Mouse (Mus musculus): ENCODE measurements at regions not wholly inside any gene's neighbourhood (a gene's known extent, or its start where the extent isn't known, plus 50 kb on each side); places are given as distances from the start of the nearest gene placed in this dataset.

- no peak for DNase-seq
Measured at GRCm38 (mm10) chr3:102311482-102312225, 107.2 kb upstream of the Vangl1 start.

DNA sequence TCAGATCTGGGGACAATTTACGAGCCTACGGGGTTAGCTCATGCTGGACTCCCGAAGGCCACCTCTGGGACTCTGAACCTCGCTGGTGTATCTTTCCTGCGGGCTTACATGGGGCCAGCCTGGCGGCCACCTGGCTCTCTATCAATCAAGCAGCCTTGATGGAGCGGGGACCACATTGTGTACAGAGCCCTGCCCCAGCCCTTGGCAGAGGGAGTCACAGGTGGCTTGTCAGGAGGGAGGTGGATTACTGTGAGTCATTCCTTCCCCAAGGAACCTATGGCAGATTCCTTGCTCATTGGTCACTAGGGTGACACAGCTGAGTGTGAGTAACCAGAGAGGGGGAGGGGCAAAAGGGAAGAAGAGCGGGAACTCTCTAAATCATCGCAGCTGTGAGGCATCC is 105.8 kb upstream of the Vangl1 start:
- no peak for DNase-seq

- DNase-seq = peak; percentile 6
Measured at GRCm38 (mm10) chr3:102309756-102310155, 105.3 kb upstream of the Vangl1 start.

DNA sequence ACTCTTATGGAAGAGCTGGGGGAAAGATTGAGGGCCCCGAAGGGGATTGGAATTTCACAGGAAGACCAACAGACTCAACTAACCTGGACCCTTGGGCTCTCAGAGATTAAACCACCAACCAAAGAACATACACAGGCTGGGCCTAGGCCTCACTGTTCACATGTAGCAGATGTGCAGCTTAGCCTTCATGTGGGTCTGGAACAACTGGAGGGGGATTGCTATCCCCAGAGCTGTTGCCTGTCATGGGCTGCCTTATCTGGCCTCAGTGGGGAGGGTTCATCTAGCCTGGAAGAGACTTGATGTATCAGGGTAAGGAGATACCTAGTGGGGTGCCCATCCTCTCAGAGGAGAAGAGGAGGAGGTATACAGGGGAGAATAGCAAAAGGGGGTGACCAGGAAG is 103.2 kb upstream of the Vangl1 start:
- no peak for DNase-seq

DNA sequence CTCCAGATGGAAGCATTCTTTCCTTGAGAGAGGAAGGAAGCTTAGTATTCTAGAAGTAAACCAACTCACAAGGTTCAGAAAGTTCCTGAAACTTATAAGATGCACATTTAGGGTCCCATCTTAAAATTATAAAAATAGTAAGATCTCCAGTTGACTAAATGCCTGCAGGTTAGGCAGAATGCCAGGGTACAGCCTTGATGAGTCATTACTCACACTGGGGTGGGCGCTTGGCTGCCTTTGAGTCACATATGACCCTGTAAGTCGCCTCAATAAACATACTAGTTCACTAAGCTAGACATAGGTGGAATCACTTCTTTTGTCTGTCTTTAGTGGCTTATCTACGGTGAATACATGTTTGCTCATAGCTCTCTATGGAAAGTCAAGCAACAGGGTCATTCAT is 87.9 kb upstream of the Vangl1 start:
- no peak for DNase-seq

DNA sequence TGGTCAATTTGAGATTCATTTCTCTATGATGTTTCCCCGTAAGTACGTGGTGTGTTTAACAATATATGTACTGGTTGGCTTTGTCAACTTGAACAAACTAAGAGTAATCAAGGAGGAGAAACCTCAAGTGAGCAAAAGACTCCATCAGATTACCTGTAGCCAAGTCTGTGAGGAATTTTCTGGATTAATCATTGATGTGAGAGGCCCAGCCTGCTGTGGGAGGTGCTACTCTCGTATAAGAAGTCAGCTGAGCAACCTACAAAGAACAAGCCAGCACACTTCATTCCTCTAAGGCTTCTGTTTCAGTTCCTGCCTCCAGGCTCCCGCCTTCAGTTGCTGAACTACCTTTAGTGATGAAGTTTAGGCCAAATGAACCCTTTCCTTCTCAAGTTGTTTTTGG is 77.5 kb upstream of the Vangl1 start:
- DNase-seq = no peak

GRCm38 (mm10) chr3:102276758-102277157 is 72.3 kb upstream of the Vangl1 start:
- DNase-seq = no peak

- no peak for DNase-seq
Measured at GRCm38 (mm10) chr3:102276283-102276682, 71.8 kb upstream of the Vangl1 start.

DNA sequence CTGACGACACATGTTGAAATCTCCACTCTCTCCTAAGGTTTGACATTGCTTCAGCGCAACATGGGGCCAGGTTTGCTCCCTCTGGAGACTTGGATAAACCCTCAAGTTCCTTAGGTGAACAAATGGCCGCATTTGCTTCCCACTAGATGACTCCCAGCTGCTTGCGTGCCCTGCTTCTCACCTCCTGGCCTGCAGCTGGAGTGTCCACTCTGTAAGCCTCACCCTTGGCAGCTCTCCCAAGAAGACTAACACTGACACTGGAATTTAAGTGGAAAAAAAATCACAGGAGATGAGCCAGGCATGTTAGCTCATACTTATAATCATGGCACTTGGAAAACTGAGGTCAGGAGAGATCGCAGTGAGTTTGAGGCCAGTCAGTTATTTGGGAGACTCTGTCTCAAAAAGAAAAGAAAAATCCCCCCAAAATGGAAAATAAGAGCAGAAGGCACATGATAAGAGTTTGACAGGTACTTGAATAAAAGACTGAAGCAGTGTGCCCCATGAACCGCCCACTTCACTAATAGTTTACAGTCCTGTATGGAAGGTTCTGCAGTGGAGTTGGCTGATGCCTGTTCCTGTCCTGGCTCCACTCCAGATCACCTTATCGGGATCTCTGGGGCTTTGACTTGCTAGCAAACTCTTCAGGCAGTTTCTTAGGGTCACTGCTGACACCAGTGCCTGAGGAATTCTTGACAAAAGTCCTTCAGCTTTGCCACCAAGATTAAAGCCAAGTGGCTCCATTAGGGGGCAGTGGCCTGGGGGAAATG is 70.9 kb upstream of the Vangl1 start:
- DNase-seq = no peak

DNA sequence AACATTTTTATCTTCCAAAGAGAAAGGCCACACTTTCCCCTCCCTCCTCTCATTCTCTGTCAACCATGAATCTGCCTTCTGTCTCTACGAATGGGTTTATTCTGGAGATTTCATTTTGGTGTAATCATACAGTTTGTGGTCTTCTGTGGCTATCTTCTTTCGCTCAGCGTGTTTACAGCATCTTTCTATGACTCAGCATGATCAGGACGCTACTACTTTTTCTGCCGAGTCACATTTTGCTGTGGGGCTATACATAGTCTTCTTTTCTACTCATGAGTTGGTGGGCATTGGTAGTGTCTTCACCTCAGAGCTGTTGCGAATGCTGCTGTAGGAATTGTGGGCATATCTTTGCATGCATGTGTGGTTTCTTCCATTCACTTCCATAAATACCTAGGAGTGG is 66.3 kb upstream of the Vangl1 start:
- DNase-seq = no peak

- DNase-seq = no peak
Measured at GRCm38 (mm10) chr3:102270257-102270656, 65.8 kb upstream of the Vangl1 start.

- DNase-seq = no peak
Measured at GRCm38 (mm10) chr3:102266136-102266535, 61.6 kb upstream of the Vangl1 start.

- no peak for DNase-seq
Measured at GRCm38 (mm10) chr3:102265146-102265545, 60.7 kb upstream of the Vangl1 start.

DNA sequence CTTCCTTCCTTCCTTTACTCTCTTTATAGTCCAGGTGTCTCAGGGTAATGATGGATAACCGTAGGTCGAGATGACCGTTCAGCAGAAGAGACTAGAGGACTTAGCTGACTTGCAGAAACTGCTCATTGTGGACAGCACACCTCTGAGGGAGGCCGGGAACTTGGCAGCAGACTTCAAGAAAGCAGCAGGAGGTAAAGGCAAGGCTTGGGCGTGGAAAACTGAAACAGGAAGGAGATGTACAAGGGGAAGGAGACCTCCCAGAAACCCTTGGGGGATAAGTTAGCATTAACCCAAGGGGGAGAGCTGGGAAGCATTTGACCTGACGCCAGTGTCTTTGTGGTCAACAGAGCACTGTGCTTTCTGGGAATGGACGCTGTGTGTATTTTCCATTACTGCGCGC is 58.8 kb upstream of the Vangl1 start:
- no peak for DNase-seq

DNA sequence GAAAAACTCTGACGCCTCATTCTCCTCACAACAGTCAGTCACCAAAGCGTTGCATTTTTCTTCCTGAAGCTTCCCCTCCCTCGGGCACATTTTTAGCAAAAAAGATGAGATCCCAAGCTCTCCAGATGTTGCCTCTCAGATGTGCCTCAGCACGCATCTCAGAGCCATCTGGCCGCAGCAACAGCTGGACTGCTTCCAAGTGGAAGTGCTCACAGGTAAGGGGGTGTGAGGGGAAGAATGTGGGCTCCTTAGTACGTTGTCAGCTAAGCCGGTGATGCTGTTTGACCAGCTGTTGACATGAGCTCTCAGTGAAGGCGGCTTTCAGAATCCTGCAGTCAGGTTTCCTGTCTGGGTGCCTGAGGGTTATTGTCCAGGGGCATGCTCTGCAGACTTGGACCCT is 58.2 kb upstream of the Vangl1 start:
- DNase-seq = no peak

DNA sequence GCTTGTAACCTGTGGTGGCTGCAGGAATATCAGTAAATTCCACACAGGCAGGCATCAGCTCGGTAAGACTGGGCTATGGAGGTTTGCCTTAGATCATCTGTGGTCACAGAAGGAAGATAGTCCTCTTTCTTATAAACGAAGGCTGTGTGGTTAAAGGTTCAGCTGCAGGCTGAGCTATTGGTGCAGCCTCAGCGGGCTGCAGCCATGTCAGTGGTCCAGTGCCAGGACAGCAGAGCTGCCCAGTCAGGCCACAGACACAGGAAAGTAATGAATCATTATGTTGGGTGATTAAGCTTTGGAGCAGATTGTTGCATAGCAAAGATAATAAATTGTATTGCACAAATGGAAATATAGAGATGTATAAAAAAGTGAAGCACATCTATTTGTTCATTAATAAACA is 57.0 kb upstream of the Vangl1 start:
- DNase-seq = no peak

Data from thymus, postnatal 36 days (tissue).